Comparison of ENCODE assay signal across 14 mouse cellular contexts in genomic region chr17:50545274-50545673, GRCm38 (mm10). TPM values are rescaled to one million over a fixed set of nuclear protein-coding genes. Genes with fewer than 3 reads are reported as not detected.
A peak's percentile ranks its signal among the peaks of the same experiment; 100 is the strongest.
DNase-seq lines count a peak whose midpoint lies in the region; ATAC-seq and TF ChIP-seq lines count a peak whose summit lies in the region.
"Had no signal": no experiment of that assay in that cellular context is flagged by ENCODE, and none has a peak within 500 bp of the region (broad histone marks: within the 10 kb centered on the region; RNA-seq: fewer than 3 reads in every experiment).

No protein-coding gene starts in this region.

- peaks cover 4% of the 10 kb centered on the region; the same call in 1 of the 2 replicates for H3K9me3 ChIP-seq in liver, embryonic 12.5 days (replicated peaks)
- H3K9me3 ChIP-seq in stomach, embryonic 16.5 days (replicated peaks; ENCODE audit: control insufficient read depth, low read length) = no peaks in the 10 kb centered on the region
- H3K9me3 ChIP-seq: heart, embryonic 10.5 days; midbrain, embryonic 15.5 days had no signal

- no peaks in the 10 kb centered on the region for H3K36me3 ChIP-seq in liver, adult 2 months (ENCODE audit: control insufficient read depth, insufficient read depth, low read length)
- H3K36me3 ChIP-seq in liver, embryonic 12.5 days = peaks cover 3% of the 10 kb centered on the region; the same call in 1 of the 2 replicates
- H3K36me3 ChIP-seq in stomach, embryonic 16.5 days (ENCODE audit: control insufficient read depth, insufficient read depth, low read length) = no peaks in the 10 kb centered on the region
- H3K36me3 ChIP-seq: forebrain, embryonic 12.5 days had no signal

- no peak overlapping the region for H3K4me2 ChIP-seq in liver, embryonic 12.5 days
- H3K4me2 ChIP-seq in stomach, embryonic 16.5 days (ENCODE audit: low read depth, low read length) = no peak overlapping the region
- H3K4me2 ChIP-seq: forebrain, embryonic 12.5 days; limb, embryonic 13.5 days; midbrain, embryonic 15.5 days had no signal

- H3K4me3 ChIP-seq in liver, adult 2 months (ENCODE audit: insufficient read depth, low read depth, low read length) = peak overlapping the region; percentile 20; the same call in 1 of the 2 replicates
- H3K4me3 ChIP-seq in liver, embryonic 12.5 days = no peak overlapping the region
- no peak overlapping the region for H3K4me3 ChIP-seq in cerebellum, adult 2 months (replicated peaks; ENCODE audit: insufficient read depth, low read depth, low read length)
- H3K4me3 ChIP-seq in stomach, embryonic 16.5 days (replicated peaks; ENCODE audit: low read length) = no peak overlapping the region
- H3K4me3 ChIP-seq: forebrain, embryonic 12.5 days; heart, embryonic 10.5 days; limb, embryonic 13.5 days; midbrain, embryonic 15.5 days had no signal

- 21% methylated on average over 6 of the region's 6 CpGs for WGBS in liver, adult 2 months
- 42% methylated on average over 6 of the region's 6 CpGs for WGBS in liver, embryonic 12.5 days (ENCODE audit: insufficient replicate concordance)
- 24% methylated on average over 6 of the region's 6 CpGs for WGBS in cerebellum, adult 2 months
- 60% methylated on average over 6 of the region's 6 CpGs for WGBS in stomach, embryonic 16.5 days

- peaks cover 2% of the 10 kb centered on the region; the same call in 1 of the 2 replicates for H3K4me1 ChIP-seq in liver, adult 2 months (ENCODE audit: control insufficient read depth, insufficient read depth, low read length)
- peaks cover 5% of the 10 kb centered on the region; the same call in 1 of the 2 replicates for H3K4me1 ChIP-seq in liver, embryonic 12.5 days
- peaks cover 5% of the 10 kb centered on the region; the same call in 1 of the 2 replicates for H3K4me1 ChIP-seq in cerebellum, adult 2 months (ENCODE audit: control insufficient read depth, insufficient read depth, low read length)
- H3K4me1 ChIP-seq in stomach, embryonic 16.5 days (ENCODE audit: control insufficient read depth, insufficient read depth, low read length) = no peaks in the 10 kb centered on the region
- H3K4me1 ChIP-seq: forebrain, embryonic 12.5 days; limb, embryonic 13.5 days; midbrain, embryonic 15.5 days had no signal

- no peak for ATAC-seq in liver, embryonic 12.5 days
- peak; percentile 72 for ATAC-seq in stomach, embryonic 16.5 days (ENCODE audit: insufficient read depth, low FRiP score)
- ATAC-seq: hindbrain, embryonic 16.5 days; midbrain, embryonic 15.5 days had no signal

- peak; percentile 84 for DNase-seq in liver, adult 2 months (ENCODE audit: extremely low read depth, low read depth, low spot score)
- DNase-seq in cerebellum, adult 2 months = peak; percentile 58 to 81
- DNase-seq in kidney, adult 8-10 months = peak; percentile 21 to 22
- DNase-seq in right cerebral cortex, postnatal 25 days = no peak
- DNase-seq in lung, postnatal 36 days = no peak
- no peak for DNase-seq in spleen, postnatal 36 days (ENCODE audit: low spot score in 2 of 2)

- no peak for TF ChIP-seq POLR2A in liver, adult 2 months (IDR thresholded peaks at IDR 0.05; ENCODE audit: extremely low read depth, insufficient read depth, low read length)
- no peak for TF ChIP-seq POLR2A in cerebellum, adult 2 months (IDR thresholded peaks at IDR 0.05; ENCODE audit: borderline replicate concordance, insufficient read depth, low read length)

- H3K27ac ChIP-seq in liver, adult 2 months (replicated peaks; ENCODE audit: insufficient read depth, low read depth, low read length) = peak overlapping the region; percentile 86
- no peak overlapping the region for H3K27ac ChIP-seq in liver, embryonic 12.5 days
- no peak overlapping the region for H3K27ac ChIP-seq in cerebellum, adult 2 months (ENCODE audit: insufficient read depth, low read length)
- H3K27ac ChIP-seq in stomach, embryonic 16.5 days (ENCODE audit: low read length) = no peak overlapping the region
- H3K27ac ChIP-seq: forebrain, embryonic 12.5 days; heart, embryonic 10.5 days; limb, embryonic 13.5 days; midbrain, embryonic 15.5 days had no signal

- TF ChIP-seq CTCF in liver, adult 2 months (IDR thresholded peaks at IDR 0.05; ENCODE audit: low read depth, low read length) = no peak
- TF ChIP-seq CTCF in cerebellum, adult 2 months (IDR thresholded peaks at IDR 0.05; ENCODE audit: borderline replicate concordance, insufficient read depth, low read depth, low read length) = no peak

- no peaks in the 10 kb centered on the region for H3K27me3 ChIP-seq in liver, adult 2 months (ENCODE audit: control insufficient read depth, insufficient read depth, low read length)
- H3K27me3 ChIP-seq in liver, embryonic 12.5 days (replicated peaks) = no peaks in the 10 kb centered on the region
- H3K27me3 ChIP-seq in cerebellum, adult 2 months (ENCODE audit: control insufficient read depth, insufficient read depth, low read length) = no peaks in the 10 kb centered on the region
- H3K27me3 ChIP-seq in stomach, embryonic 16.5 days (ENCODE audit: control insufficient read depth, insufficient read depth, low read length) = no peaks in the 10 kb centered on the region
- H3K27me3 ChIP-seq: CH12.LX; forebrain, embryonic 12.5 days; limb, embryonic 13.5 days; midbrain, embryonic 15.5 days had no signal

- peak overlapping the region; percentile 70 for H3K9ac ChIP-seq in liver, adult 2 months (ENCODE audit: low read depth, low read length)
- H3K9ac ChIP-seq in liver, embryonic 12.5 days = no peak overlapping the region
- no peak overlapping the region for H3K9ac ChIP-seq in stomach, embryonic 16.5 days (ENCODE audit: low read length)
- H3K9ac ChIP-seq: forebrain, embryonic 12.5 days; limb, embryonic 13.5 days; midbrain, embryonic 15.5 days had no signal

- no peaks in the 10 kb centered on the region; the same call in 1 of the 2 replicates for H3K79me2 ChIP-seq in liver, adult 2 months (ENCODE audit: control insufficient read depth, insufficient read depth, low read length)

RNA-seq across cellular contexts. Expression of gene Plcl2, which starts 36.1 kb away (rescaled TPM):
- total RNA-seq in liver, adult 2 months (2014; rRNA removed) = 11.8 and 12.4 TPM in 2 replicates
- polyA plus RNA-seq in liver, adult 2 months (2012; rRNA removed) = 3.6 and 4.2 TPM in 2 replicates
- polyA plus RNA-seq in liver, embryonic 12.5 days (2016; fragmentation: Nextera tagmentation; extraction: Ambion mirVana) = 2.4 and 3.1 TPM in 2 replicates
- polyA plus RNA-seq in cerebellum, adult 2 months (2012; rRNA removed) = 24.7 and 26.5 TPM in 2 replicates
- 2.3 and 2.7 TPM in 2 replicates for polyA plus RNA-seq in stomach, embryonic 16.5 days (2015; fragmentation: Nextera tagmentation; extraction: Ambion mirVana)

Comparison
In these comparisons a context has a peak if more than half of its experiments do, and no peak if none do; other contexts are left out.
1. DNase-seq: peak in liver, adult 2 months (single experiment), cerebellum, adult 2 months (2 of 2) and kidney, adult 8-10 months (2 of 2); none in right cerebral cortex, postnatal 25 days (single experiment), lung, postnatal 36 days (single experiment) and spleen, postnatal 36 days (0 of 2).